Mouse (Mus musculus): Measurements from ENCODE around the gene Lmntd2.

Lmntd2 gene

DNA sequence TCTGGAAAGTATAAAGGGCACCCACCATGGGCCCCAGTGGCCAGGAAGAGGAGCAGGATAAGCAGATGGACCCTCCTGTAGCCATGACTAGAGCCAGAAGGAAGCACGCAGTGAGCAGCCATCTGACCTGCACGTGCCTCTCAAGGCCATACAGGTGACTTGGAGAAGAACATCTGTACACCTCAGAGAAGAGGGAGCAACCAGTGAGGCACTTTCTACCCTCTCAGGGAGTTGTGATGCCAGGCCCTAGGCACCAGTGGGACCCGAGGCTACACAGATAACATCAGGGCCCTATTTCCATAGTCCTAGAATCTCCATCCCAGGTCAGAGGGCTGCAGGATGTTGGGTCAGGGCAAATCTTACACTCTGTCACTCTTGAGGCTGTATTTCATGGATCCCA, 23.7 kb downstream of the Lmntd2 start:
- DNase-seq: no peak

DNA sequence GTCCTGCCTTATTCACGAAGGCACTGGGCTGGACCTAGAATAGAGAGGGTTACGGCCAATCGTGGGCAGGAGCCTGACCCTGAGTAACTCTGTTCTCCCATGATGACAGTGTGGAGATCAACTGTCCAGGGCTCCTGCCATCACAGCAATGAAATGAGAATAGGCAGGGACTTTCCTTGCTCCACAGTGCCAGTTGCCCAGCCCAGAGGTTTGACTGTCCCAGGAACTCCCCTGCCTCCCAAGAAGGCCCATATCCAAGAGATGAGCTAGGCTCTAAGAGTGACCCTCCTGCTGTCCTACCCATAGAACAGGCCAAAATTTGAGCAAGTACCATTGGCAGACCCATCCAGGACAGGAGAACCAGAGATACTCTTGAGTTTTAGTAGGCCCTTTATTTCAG, 25.1 kb downstream of the Lmntd2 start:
- DNase-seq: no peak

DNA sequence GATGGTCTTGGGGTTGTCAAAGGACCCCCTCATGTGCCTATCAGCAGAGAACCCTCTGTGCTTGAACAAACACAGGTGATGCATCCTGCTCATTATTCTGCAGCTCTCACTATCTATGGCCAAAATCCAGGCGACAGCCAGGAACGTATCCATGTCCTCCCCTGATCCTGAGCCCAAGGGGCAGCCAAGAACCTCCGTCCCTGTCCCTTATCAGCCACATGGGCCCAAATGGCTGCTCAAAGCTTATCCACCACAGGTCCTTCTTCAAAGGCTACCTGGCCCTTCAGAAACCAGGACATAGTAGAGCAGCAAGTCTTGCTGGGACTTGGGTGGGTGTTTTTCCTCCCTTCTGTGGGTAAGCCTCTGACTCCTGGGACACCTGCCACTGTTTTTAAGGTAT, 25.7 kb downstream of the Lmntd2 start:
- no peak for DNase-seq

DNA sequence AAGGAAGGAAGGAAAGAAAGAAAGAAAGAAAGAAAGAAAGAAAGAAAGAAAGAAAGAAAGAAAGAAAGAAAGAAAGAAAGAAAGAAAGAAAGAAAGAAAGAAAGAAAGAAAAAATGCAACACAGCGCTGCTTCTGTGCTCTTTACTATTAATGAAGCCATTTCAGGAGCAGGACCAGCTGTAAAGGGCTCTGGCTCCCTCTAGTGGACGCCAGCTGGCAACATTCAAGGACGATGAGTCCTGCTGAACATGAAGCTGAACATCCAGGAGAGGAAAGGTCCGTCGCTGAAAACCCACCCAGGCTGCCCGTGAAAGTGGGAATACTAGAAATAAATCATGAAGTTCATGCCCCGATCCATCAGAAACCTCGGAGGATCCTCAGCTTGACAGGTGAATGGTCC, 37.7 kb downstream of the Lmntd2 start:
- DNase-seq: peak; percentile 90 to 92

DNA sequence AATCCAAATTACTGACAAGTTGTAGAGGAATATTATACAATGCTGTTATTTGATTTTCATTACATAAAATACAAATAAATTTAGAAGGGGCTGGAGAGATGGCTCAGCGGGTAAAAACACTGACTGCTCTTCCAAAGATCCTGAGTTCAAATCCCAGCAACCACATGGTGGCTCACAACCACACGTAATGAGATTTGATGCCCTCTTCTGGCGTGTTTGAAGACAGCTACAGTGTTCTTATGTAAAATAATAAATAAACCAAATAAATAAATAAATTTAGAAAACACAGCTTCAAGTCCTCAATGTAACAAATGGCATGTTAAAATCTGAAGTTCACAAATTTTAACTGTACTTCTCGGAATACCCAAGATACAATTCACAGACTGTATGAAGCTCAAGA, 38.8 kb downstream of the Lmntd2 start:
- DNase-seq: no peak

DNA sequence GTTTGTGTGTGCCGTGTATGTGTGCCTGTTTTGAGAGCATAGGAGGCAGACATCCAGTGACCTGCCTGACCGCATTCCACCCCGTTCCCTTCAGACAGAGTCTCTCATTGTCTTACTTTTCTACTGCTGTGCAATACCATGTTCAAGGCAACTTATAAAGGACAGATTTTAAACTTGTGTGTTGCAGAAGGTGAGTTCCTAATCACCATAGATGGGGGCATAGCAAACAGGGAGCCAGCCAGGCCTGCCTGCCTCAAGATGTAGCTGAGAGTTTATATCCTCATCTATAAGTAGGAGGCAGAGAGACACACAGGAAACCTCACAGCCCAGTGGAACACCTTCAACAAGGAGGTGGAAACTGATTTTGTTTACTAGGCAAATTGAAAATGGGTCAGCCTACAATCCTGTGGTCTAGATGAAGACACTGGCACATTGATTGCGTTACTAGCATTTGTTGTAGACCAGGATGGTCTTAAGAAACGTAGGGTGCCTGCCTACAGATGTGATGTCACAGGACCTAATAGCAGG, 40.5 kb downstream of the Lmntd2 start:
- DNase-seq: no peak

DNA sequence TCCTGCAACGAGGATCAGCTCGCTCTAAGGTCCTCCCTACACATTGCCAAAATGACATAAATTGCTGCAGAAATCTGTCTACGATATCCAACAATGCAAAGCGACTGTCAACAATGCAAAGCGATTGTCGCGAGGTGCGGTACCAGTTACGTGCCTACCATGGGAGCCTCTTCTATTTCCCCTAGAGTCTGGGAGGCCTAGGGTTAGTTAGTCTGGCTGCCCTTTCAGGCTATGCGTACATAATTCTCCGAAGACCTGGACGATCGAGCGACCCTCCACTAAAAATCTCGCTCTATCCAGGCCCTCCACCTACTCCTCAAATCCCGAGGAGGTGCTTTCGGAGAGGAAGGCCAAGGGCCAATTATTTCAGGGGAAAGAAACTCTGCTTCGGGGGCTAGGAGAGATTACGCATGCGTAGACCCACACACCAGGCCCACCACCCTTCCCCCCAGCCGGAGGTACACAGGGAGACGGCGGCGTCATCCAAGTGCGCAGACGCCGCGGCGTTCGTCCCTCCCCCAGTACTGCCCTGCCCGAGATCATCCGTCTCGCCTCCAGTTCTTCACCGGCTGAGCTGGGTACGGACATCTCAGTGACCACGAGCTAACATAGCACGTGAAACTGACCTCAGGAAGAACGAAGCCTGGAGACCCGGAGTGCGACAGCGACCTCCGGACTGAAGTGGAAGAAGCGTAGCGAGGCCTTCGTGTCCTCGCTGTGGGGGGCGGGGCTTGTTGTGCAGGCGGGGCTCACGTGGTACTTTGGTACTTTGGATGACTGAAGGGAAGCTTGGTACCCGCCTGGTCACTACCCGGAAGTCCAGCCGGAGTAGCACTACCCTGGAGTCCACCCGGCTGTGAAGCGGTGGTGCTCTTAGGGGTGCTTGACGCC, 41.5 kb downstream of the Lmntd2 start, which contains the start of gene Rnh1:
Gene Rnh1, minus strand, starts transcription at position 742 of the 891 bp plus-strand sequence.
- DNase-seq: peak; percentile 91 to 92

DNA sequence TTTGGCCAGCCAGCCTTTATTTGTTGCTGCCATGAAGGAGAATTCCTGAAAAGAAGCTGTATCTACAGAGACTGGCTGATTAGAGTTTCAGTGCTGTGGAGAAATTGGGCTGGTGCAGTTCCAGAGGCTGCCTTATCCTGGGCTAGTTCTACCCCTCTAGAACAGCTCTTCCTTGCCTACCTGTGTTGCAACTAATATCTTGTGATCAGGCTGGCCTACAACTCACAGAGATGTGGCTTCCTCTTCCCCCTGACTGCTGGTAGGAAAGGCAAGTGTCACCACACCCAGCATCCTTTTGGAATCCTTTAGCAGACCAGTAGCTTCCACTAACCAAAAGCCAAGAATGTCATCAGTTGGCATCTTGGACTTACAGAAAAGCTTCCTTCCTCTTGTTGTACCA, 44.0 kb downstream of the Lmntd2 start:
- DNase-seq: no peak

DNA sequence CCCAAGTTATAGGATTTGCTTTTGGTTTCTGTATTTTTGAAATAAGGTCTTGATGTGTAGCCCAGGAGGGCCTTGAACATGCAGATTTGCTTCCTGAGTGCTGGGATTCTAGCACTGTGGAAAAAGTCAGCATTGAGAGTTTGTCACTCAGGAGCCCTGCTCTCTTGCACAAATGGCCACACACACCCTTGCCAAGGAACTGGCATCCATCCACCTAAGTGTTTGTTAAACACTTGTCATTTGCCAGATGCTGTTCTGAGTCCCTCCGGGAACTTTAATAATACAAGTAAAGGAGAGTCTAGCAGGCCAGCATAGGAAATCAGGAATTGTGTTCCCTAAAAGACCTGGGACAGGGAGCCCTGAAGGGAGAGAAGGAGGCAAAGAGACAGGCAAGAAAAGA, 44.6 kb downstream of the Lmntd2 start:
- DNase-seq: no peak

DNA sequence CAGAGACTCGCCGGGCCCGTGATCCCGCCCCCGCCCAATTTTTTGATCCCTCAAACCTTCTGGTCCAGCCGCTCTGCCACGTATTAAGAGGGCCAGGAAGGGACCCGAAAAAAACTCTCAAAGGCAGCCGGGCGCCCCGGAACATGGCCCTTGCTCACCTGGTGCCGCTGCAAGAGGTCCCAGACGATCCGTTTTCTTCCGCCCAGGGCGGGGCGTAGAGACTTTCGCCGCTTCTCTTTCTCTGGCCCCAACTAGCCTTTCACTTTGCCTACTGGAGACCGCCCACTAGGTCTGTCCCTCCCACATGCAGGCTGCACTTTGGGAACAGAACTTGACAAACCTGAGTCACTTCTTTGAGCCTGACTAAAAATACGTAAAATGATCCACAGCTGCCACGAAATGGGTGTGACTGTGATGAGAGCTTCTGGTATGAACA, 45.3 kb downstream of the Lmntd2 start:
- DNase-seq: peak in 1 of 2 experiments; percentile 42

DNA sequence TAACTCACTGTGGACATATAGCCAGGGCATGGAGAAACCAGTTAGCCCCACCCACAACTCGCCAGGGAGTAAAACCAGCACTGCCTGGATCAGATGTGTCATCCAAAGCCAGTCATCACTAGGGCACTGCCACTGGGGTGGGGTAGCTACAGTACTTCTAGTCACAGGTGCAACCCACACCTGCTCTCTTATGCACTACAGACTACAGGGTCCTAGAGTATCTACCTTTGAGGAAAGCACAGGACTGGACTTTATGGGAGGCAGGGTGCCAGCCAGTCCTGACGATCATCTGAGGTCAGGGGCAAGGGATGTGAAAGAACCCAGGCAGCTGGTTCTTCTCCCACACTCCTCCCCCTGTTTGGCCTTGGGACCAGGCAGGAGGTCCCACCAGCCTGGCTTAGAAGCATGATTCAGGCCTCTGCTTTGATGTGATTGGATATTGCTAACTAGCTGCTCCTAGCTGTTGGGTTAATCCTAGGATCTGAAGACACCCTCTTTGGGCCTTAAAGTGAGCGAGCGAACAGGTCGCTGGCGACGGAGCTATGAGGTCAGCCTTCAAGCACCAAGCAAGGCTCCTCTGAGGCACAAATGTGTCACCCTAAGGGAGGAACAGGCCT, 45.9 kb downstream of the Lmntd2 start:
- peak in 1 of 2 experiments; percentile 36 for DNase-seq

DNA sequence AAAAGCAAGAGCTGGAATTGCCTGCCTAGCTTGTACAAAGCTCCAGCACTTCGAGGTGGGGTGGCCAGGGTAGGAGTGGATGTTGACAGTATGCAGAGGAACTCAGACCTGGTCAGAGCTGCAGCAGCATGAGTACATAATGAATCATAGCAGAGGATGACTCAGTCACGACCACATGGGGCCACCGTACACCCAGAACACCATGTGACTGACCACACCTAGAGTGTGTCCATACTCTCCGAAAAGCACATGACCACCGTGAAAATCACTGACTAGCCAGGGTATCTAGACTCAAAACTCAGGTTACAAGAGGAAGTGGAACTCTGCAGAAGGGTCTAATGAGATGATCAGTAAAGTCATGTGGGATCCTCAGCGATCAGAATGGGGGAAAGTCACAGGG, 49.0 kb downstream of the Lmntd2 start:
- DNase-seq: no peak

DNA sequence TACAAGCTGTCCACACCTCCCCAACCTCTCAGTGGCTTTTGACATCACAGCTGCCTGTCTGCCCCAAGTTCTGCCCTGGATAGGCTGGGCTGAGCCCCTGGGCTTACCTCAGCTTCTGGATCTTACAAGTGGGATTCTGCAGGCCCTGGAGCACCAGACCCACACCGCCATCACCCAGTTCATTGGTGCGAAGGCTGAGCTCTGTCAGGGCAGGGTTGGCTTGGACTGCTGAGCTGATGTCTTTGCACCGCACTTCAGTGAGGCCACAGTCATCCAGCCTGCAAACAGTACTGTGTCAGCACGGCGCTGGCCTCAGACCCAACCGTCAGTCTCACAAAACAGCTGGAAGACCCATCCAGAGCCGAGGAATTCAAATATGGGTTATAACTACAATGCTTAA, 49.5 kb downstream of the Lmntd2 start:
- DNase-seq: no peak
